Mouse (Mus musculus) kidney, postnatal 0 days (tissue): Measurements from ENCODE around the gene 3110009E18Rik. TPM values are rescaled to one million over a fixed set of nuclear protein-coding genes. Genes with fewer than 3 reads are reported as not detected.

Experiments
- ATAC-seq: fragments of 200-750 bp; cut with Nextera tagmentation; replicated peaks from 2 replicates; pipeline ENCODE4 v1.8.0; 2017; ENCODE audit warnings: low read depth, moderate number of reproducible peaks, moderate TSS enrichment, moderate library complexity; ENCODE audit not compliant: low FRiP score
- DNase-seq: peaks from one replicate; pipeline ENCODE4 v3.0.0-alpha.2; 2016; ENCODE audit warnings: low spot score
- H3K27ac ChIP-seq: fragments of 300-500 bp; sonication (generic); 2 replicates; pipeline ENCODE4 v1.5.1; 2014; ENCODE audit warnings: mild to moderate bottlenecking
- H3K27me3 ChIP-seq: fragments of 300-500 bp; sonication (generic); 2 replicates; pipeline ENCODE4 v1.6.1; 2014; ENCODE audit warnings: low read length, mixed read lengths; ENCODE audit not compliant: insufficient read depth
- H3K36me3 ChIP-seq: fragments of 300-500 bp; sonication (generic); 2 replicates; pipeline ENCODE4 v1.6.1; 2014; ENCODE audit warnings: low read length, mixed read lengths; ENCODE audit not compliant: insufficient read depth
- H3K4me1 ChIP-seq: fragments of 300-500 bp; sonication (generic); replicated peaks from 2 replicates; pipeline ENCODE4 v1.6.1; 2014; ENCODE audit warnings: antibody characterized with exemption, low read length, mixed read lengths; ENCODE audit not compliant: insufficient read depth
- H3K4me2 ChIP-seq: fragments of 300-500 bp; sonication (generic); 2 replicates; pipeline ENCODE4 v1.6.1; 2014; ENCODE audit warnings: mild to moderate bottlenecking, low read length, moderate library complexity, mixed read lengths
- H3K4me3 ChIP-seq: fragments of 300-500 bp; sonication (generic); replicated peaks from 2 replicates; pipeline ENCODE4 v1.5.1; 2014; ENCODE audit warnings: low read depth, low read length
- H3K9ac ChIP-seq: fragments of 300-500 bp; sonication (generic); 2 replicates; pipeline ENCODE4 v1.6.1; 2014; ENCODE audit warnings: low read depth, low read length
- H3K9me3 ChIP-seq: fragments of 300-500 bp; sonication (generic); replicated peaks from 2 replicates; pipeline ENCODE4 v1.6.1; 2016; ENCODE audit warnings: low read length, inconsistent platforms, mixed read lengths
- CTCF ChIP-seq: IDR thresholded peaks from 2 replicates; pipeline ENCODE4 v1.5.1; 2016; ENCODE audit warnings: antibody characterized with exemption, low read depth, mild to moderate bottlenecking, moderate library complexity
- WGBS: fragments of 180-500 bp; shearing (Covaris S2); extraction: QIAGEN DNeasy Blood & Tissue Kit; methylation state at CpG from one replicate; pipeline ENCODE4 v1.1.7; 2014; 5-methylcytosine and 5-hydroxymethylcytosine counted together
- polyA plus RNA-seq: library from polyadenylated mRNA; unstranded; fragments of >200 nt; fragmentation: Nextera tagmentation; extraction: Ambion mirVana; gene quantifications from 2 replicates; pipeline ENCODE4 v1.2.1, GENCODE M21; 2015

3110009E18Rik gene
- polyA plus RNA-seq, 1 experiment from 2014 or later = 19.3 TPM

- H3K27me3 ChIP-seq = no peaks in the 10 kb centered on the region
- H3K4me2 ChIP-seq = no peak overlapping the region
- no peak for TF ChIP-seq CTCF
- no peaks in the 10 kb centered on the region for H3K36me3 ChIP-seq
- H3K4me1 ChIP-seq = no peaks in the 10 kb centered on the region
- H3K4me3 ChIP-seq = no peak overlapping the region
- no peak for ATAC-seq
- 79% methylated on average over 11 of the region's 11 CpGs for WGBS
- no peak overlapping the region for H3K27ac ChIP-seq
- DNase-seq = no peak
- no peaks in the 10 kb centered on the region for H3K9me3 ChIP-seq
- H3K9ac ChIP-seq = no peak overlapping the region
Observed at GRCm38 (mm10) chr1:120208502-120209230, 87.7 kb downstream of the 3110009E18Rik start.

- Histone ChIP-seq H3K9ac (no peak overlapping the region), H3K4me1 (no peaks in the 10 kb centered on the region), H3K9me3 (no peaks in the 10 kb centered on the region), H3K4me3 (no peak overlapping the region), H3K27ac (no peak overlapping the region), H3K36me3 (no peaks in the 10 kb centered on the region), H3K27me3 (no peaks in the 10 kb centered on the region), H3K4me2 (no peak overlapping the region)
- no peak for TF ChIP-seq CTCF
- 69% methylated on average over 6 of the region's 6 CpGs for WGBS
- ATAC-seq (no peak), DNase-seq (no peak)
Observed at GRCm38 (mm10) chr1:120220841-120221240, 99.9 kb downstream of the 3110009E18Rik start.

- H3K27ac ChIP-seq = no peak overlapping the region
- no peaks in the 10 kb centered on the region for H3K36me3 ChIP-seq
- H3K4me3 ChIP-seq = no peak overlapping the region
- no peaks in the 10 kb centered on the region for H3K4me1 ChIP-seq
- TF ChIP-seq CTCF = no peak
- no peak overlapping the region for H3K4me2 ChIP-seq
- DNase-seq (no peak), ATAC-seq (no peak; the same call in 1 of the 2 replicates)
- H3K9me3 ChIP-seq = no peaks in the 10 kb centered on the region
- WGBS = 27% methylated on average over 2 of the region's 2 CpGs
- no peak overlapping the region for H3K9ac ChIP-seq
- H3K27me3 ChIP-seq = no peaks in the 10 kb centered on the region
Observed at GRCm38 (mm10) chr1:120221285-120221684, 100.3 kb downstream of the 3110009E18Rik start.

GRCm38 (mm10) chr1:120223613-120224012 lies 102.6 kb downstream of the 3110009E18Rik start:
- no peak for TF ChIP-seq CTCF
- ATAC-seq (no peak), DNase-seq (no peak)
- H3K4me3 ChIP-seq = no peak overlapping the region
- no peak overlapping the region for H3K9ac ChIP-seq
- H3K9me3 ChIP-seq = no peaks in the 10 kb centered on the region
- no peaks in the 10 kb centered on the region for H3K4me1 ChIP-seq
- no peak overlapping the region for H3K4me2 ChIP-seq
- 44% methylated on average over 4 of the region's 4 CpGs for WGBS
- no peaks in the 10 kb centered on the region for H3K36me3 ChIP-seq
- no peak overlapping the region for H3K27ac ChIP-seq
- no peaks in the 10 kb centered on the region for H3K27me3 ChIP-seq

- no peak for ATAC-seq
- peak; percentile 35 for DNase-seq
- Histone ChIP-seq H3K27ac (peak overlapping the region; percentile 25; the same call in 1 of the 2 replicates), H3K9ac (no peak overlapping the region), H3K4me3 (no peak overlapping the region), H3K4me2 (no peak overlapping the region), H3K27me3 (no peaks in the 10 kb centered on the region), H3K36me3 (no peaks in the 10 kb centered on the region), H3K9me3 (no peaks in the 10 kb centered on the region), H3K4me1 (no peaks in the 10 kb centered on the region)
- WGBS = 56% methylated on average over 10 of the region's 10 CpGs
- TF ChIP-seq CTCF = no peak
Observed at GRCm38 (mm10) chr1:120229723-120230471, 108.9 kb downstream of the 3110009E18Rik start.

GRCm38 (mm10) chr1:120231334-120231733 lies 110.3 kb downstream of the 3110009E18Rik start:
- Histone ChIP-seq H3K9me3 (no peaks in the 10 kb centered on the region), H3K4me3 (no peak overlapping the region), H3K4me2 (no peak overlapping the region), H3K27ac (no peak overlapping the region), H3K9ac (no peak overlapping the region), H3K4me1 (no peaks in the 10 kb centered on the region), H3K36me3 (no peaks in the 10 kb centered on the region), H3K27me3 (no peaks in the 10 kb centered on the region)
- DNase-seq (peak; percentile 63), ATAC-seq (no peak)
- peak; percentile 75 for TF ChIP-seq CTCF
- 34% methylated on average over 6 of the region's 6 CpGs for WGBS
